Mouse (Mus musculus) heart, embryonic 12.5 days (tissue): ENCODE data around the gene Bpifb2. TPM values are rescaled to one million over a fixed set of nuclear protein-coding genes. Genes with fewer than 3 reads are reported as not detected.

ENCODE experiments used
- ATAC-seq: fragments of 200-750 bp; cut with Nextera tagmentation; 2 replicates; pipeline ENCODE4 v1.8.0; 2017; ENCODE audit warnings: moderate TSS enrichment, moderate library complexity; ENCODE audit not compliant: insufficient number of reproducible peaks, low FRiP score
- H3K27ac ChIP-seq: fragments of 300-500 bp; sonication (generic); 2 replicates; pipeline ENCODE4 v1.5.1; 2016; ENCODE audit warnings: mild to moderate bottlenecking, moderate library complexity; ENCODE audit not compliant: poor library complexity, severe bottlenecking
- H3K27me3 ChIP-seq: fragments of 300-500 bp; sonication (generic); replicated peaks from 2 replicates; pipeline ENCODE4 v1.6.1; 2016; ENCODE audit warnings: mild to moderate bottlenecking, moderate library complexity
- H3K36me3 ChIP-seq: fragments of 300-500 bp; sonication (generic); 2 replicates; pipeline ENCODE4 v1.6.1; 2016; ENCODE audit warnings: mild to moderate bottlenecking, moderate library complexity
- H3K4me1 ChIP-seq: fragments of 300-500 bp; sonication (generic); replicated peaks from 2 replicates; pipeline ENCODE4 v1.6.1; 2016; ENCODE audit warnings: mild to moderate bottlenecking
- H3K4me2 ChIP-seq: fragments of 300-500 bp; sonication (generic); 2 replicates; pipeline ENCODE4 v1.6.1; 2016; ENCODE audit warnings: mild to moderate bottlenecking, moderate library complexity
- H3K4me3 ChIP-seq: fragments of 300-500 bp; sonication (generic); 2 replicates; pipeline ENCODE4 v1.5.1; 2016; ENCODE audit warnings: mild to moderate bottlenecking
- H3K9ac ChIP-seq: fragments of 300-500 bp; sonication (generic); 2 replicates; pipeline ENCODE4 v1.6.1; 2016; ENCODE audit warnings: mild to moderate bottlenecking, moderate library complexity
- H3K9me3 ChIP-seq: fragments of 300-500 bp; sonication (generic); replicated peaks from 2 replicates; pipeline ENCODE4 v1.6.1; 2016; ENCODE audit warnings: mild to moderate bottlenecking, moderate library complexity
- WGBS: fragments of 180-500 bp; shearing (Covaris S2); methylation state at CpG from one replicate; pipeline ENCODE4 v1.1.7; 2016; 5-methylcytosine and 5-hydroxymethylcytosine counted together
- polyA plus RNA-seq: library from polyadenylated mRNA; unstranded; fragments of >200 nt; fragmentation: Nextera tagmentation; extraction: Ambion mirVana; gene quantifications from 2 replicates; pipeline ENCODE4 v1.2.1, GENCODE M21; 2016

Gene Bpifb2
- polyA plus RNA-seq, 1 experiment from 2014 or later: not detected

DNA sequence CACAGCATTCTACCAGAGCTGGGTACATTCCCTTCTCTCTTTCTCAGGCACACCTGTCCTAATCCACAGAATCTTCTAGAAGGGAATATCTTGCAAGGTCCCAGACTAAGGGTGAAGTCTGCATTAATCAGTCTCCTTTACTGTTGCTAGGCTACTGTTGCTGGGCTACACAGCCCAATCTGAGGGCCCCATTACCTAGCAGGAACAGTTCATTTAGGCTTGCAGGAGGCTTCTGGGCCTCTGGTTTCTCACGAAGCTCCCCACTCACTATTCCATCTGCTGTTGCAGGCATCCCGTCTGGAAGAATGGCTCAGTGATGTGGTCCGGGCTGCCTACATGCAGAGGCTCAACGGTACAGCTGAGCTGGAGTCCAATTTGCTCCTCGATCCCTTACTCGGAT lies 56.3 kb downstream of the Bpifb2 start:
- H3K4me3 ChIP-seq: no peak overlapping the region
- WGBS: 78% methylated on average over 6 of the region's 6 CpGs
- H3K4me2 ChIP-seq: no peak overlapping the region
- H3K36me3 ChIP-seq: no peaks in the 10 kb centered on the region
- H3K9me3 ChIP-seq: no peaks in the 10 kb centered on the region
- H3K4me1 ChIP-seq: peaks cover 7% of the 10 kb centered on the region; the same call in 1 of the 2 replicates
- no peak overlapping the region for H3K9ac ChIP-seq
- H3K27ac ChIP-seq: no peak overlapping the region
- no peak for ATAC-seq
- H3K27me3 ChIP-seq: 0 out of 2 replicates have a peak, but pooled peaks cover 7% of the 10 kb centered on the region

GRCm38 (mm10) chr2:153933311-153933710 lies 58.5 kb downstream of the Bpifb2 start:
- Histone ChIP-seq H3K4me1 (no peaks in the 10 kb centered on the region), H3K9me3 (no peaks in the 10 kb centered on the region), H3K4me3 (no peak overlapping the region), H3K27me3 (0 out of 2 replicates have a peak, but pooled peaks cover 7% of the 10 kb centered on the region), H3K4me2 (no peak overlapping the region), H3K9ac (no peak overlapping the region), H3K36me3 (no peaks in the 10 kb centered on the region), H3K27ac (no peak overlapping the region)
- no peak for ATAC-seq
- WGBS: 71% methylated on average over 6 of the region's 6 CpGs

DNA sequence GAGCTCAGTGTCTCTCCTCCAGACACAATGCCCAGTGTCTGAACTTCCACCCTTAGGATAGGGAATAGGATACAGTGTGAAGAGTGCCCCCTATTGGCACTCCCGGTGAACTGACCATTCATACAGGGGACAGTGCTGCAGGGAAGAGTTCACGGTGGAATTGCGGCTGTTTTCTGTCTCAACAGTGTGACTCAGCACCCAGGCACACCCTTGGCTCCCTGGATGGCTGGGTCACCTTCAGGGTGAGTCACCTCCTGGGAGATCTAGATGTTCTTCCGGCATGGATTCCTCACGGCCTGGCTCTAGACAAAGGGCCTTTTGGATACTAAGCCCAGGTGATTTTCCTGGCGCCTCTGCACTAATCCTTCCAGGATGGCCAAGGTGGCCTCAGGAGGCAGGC lies 60.5 kb downstream of the Bpifb2 start:
- Histone ChIP-seq H3K4me3 (no peak overlapping the region), H3K36me3 (no peaks in the 10 kb centered on the region), H3K4me2 (no peak overlapping the region), H3K9ac (no peak overlapping the region), H3K4me1 (no peaks in the 10 kb centered on the region), H3K27me3 (0 out of 2 replicates have a peak, but pooled peaks cover 7% of the 10 kb centered on the region), H3K9me3 (no peaks in the 10 kb centered on the region), H3K27ac (no peak overlapping the region)
- WGBS: 86% methylated on average over 6 of the region's 6 CpGs
- ATAC-seq: no peak

DNA sequence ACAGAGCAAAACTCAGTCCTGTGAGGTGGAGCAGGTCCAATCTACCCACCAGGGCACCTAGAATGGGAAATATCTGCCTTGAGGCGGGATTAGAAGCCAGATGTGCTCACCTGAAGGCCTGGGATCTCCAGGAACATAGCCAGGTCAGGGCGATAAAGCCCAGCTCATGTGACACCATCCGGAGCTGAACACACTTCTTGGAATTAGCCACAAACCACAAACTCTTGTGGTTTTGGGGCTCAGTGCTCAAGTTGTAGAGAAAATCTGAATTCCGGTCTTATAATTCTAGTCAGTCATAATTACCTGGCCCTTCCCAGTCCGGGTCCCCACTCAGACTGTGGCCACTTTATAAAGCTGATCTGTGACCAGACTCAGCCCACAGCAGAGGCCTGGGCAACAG lies 63.0 kb downstream of the Bpifb2 start, which contains the start of gene Bpifb4:
Bpifb4 (plus strand) TSS at position 370 of the 400 bp plus-strand sequence.
- WGBS: 76% methylated on average over 5 of the region's 5 CpGs
- Histone ChIP-seq H3K36me3 (no peaks in the 10 kb centered on the region), H3K27ac (no peak within 1 kb of the TSS), H3K4me2 (no peak within 1 kb of the TSS), H3K9ac (no peak within 1 kb of the TSS), H3K4me3 (no peak within 1 kb of the TSS), H3K9me3 (no peaks in the 10 kb centered on the region), H3K4me1 (no peaks in the 10 kb centered on the region), H3K27me3 (0 out of 2 replicates have a peak, but pooled peaks cover 4% of the 10 kb centered on the region)
- no peak for ATAC-seq

DNA sequence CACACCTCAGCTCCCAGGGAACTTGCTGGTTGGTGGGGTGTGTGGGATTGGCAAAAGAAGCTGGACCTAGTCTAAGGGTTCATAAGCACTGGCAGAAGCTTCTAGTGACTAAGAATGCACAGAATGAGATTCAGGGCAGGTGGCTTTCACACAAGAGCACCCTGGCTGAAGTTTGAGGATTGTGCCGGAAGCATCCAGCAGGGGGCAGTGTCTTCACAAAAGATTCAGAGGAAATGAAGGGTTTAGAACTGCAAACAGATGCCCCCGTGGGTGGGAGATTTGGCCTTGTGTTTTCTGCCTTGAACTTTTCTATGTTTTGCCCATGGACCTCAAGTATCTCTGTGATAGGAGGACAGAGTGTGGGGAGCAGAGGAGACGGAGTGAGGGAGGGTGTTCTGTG lies 68.7 kb downstream of the Bpifb2 start:
- H3K9ac ChIP-seq: no peak overlapping the region
- ATAC-seq: no peak
- H3K27ac ChIP-seq: no peak overlapping the region
- H3K9me3 ChIP-seq: no peaks in the 10 kb centered on the region
- H3K4me3 ChIP-seq: no peak overlapping the region
- H3K4me2 ChIP-seq: no peak overlapping the region
- H3K27me3 ChIP-seq: peaks cover 6% of the 10 kb centered on the region; the same call in 1 of the 2 replicates
- WGBS: 36% methylated on average over 3 of the region's 3 CpGs
- H3K36me3 ChIP-seq: no peaks in the 10 kb centered on the region
- H3K4me1 ChIP-seq: no peaks in the 10 kb centered on the region

- Histone ChIP-seq H3K9me3 (no peaks in the 10 kb centered on the region), H3K27ac (no peak overlapping the region), H3K27me3 (peaks cover 6% of the 10 kb centered on the region; the same call in 1 of the 2 replicates), H3K36me3 (no peaks in the 10 kb centered on the region), H3K4me2 (no peak overlapping the region), H3K9ac (no peak overlapping the region), H3K4me1 (no peaks in the 10 kb centered on the region), H3K4me3 (no peak overlapping the region)
- 81% methylated on average over 8 of the region's 8 CpGs for WGBS
- no peak for ATAC-seq
Measured at GRCm38 (mm10) chr2:153944567-153944966, 69.7 kb downstream of the Bpifb2 start.

Other genes starting within 250 kb of the Bpifb2 start
- 55.6 and 55.7 TPM in 2 replicates for gene Commd7, start 242.3 kb upstream of the Bpifb2 start, polyA plus RNA-seq
- 5.9 and 6.9 TPM in 2 replicates for gene Dnmt3b, start 225.6 kb upstream of the Bpifb2 start, polyA plus RNA-seq
- 0.12 TPM in 1 of 2 replicates, not detected in the other for gene Dnmt3c, start 178.4 kb upstream of the Bpifb2 start, polyA plus RNA-seq
- 315 and 319 TPM in 2 replicates for gene Mapre1, start 133.8 kb upstream of the Bpifb2 start, polyA plus RNA-seq
- gene Efcab8, start 95.1 kb upstream of the Bpifb2 start, polyA plus RNA-seq: 0.09 TPM in 1 of 2 replicates, not detected in the other
- not detected in 2 replicates for gene Sun5, start 4.0 kb upstream of the Bpifb2 start, polyA plus RNA-seq
- not detected in 2 replicates for gene Bpifb6, start 25.3 kb downstream of the Bpifb2 start, polyA plus RNA-seq
- not detected in 2 replicates for gene Bpifb3, start 43.2 kb downstream of the Bpifb2 start, polyA plus RNA-seq
- gene Bpifb4, start 63.2 kb downstream of the Bpifb2 start, polyA plus RNA-seq: not detected in 2 replicates
- gene Bpifa6, start 99.9 kb downstream of the Bpifb2 start, polyA plus RNA-seq: not detected in 2 replicates
- not detected in 2 replicates for gene Bpifa2, start 133.2 kb downstream of the Bpifb2 start, polyA plus RNA-seq